ENCODE assay signal across 24 mouse cellular contexts in the genomic region with DNA sequence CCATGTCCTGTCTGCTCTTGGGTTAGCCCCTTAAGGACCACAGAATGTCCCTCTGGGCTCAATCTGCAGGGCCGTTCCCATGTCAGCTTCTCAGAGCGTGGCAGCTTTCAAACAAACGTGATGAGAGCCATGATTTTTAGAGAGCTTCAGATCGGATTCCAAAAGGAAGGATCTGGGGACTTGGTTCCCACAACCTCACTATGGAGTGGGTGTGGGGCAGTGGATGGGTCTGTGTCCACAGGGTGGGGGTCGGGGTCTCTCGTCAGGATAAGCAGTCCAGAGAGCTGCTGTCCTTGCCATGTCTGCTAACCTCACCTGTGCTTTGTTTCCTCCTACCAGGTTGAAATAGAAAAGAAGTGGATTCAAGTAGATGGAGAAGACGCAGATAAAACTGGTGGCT. TPM values are rescaled to one million over a fixed set of nuclear protein-coding genes. Genes with fewer than 3 reads are reported as not detected.
"Had no signal": no experiment of that assay in that cellular context is flagged by ENCODE, and none has a peak within 500 bp of the region (broad histone marks: within the 10 kb centered on the region; RNA-seq: fewer than 3 reads in every experiment).

No protein-coding gene starts in this region.

- DNase-seq: lung, adult 18-20 months; lung, embryonic 14.5 days; lung, postnatal 10 days; lung, postnatal 4 days; retina, postnatal 1 day; right cerebral cortex, adult 18-20 months; right cerebral cortex, postnatal 25 days; right cerebral cortex, postnatal 4 days; spleen, adult 18-20 months; thymus, adult 18-20 months; thymus, postnatal 14 days; thymus, postnatal 36 days had no signal

- H3K4me2 ChIP-seq: lung, embryonic 14.5 days; midbrain, embryonic 13.5 days; midbrain, embryonic 15.5 days; neural tube, embryonic 13.5 days; neural tube, embryonic 15.5 days had no signal

- ATAC-seq: midbrain, embryonic 13.5 days; midbrain, embryonic 15.5 days had no signal

- H3K4me3 ChIP-seq: midbrain, embryonic 10.5 days; midbrain, embryonic 13.5 days; midbrain, embryonic 15.5 days; myocyte; neural tube, embryonic 13.5 days; neural tube, embryonic 15.5 days had no signal

- H3K27me3 ChIP-seq: midbrain, embryonic 13.5 days; midbrain, embryonic 15.5 days; neural tube, embryonic 13.5 days; neural tube, embryonic 15.5 days had no signal

- H3K27ac ChIP-seq: liver, embryonic 14.5 days; midbrain, embryonic 10.5 days; midbrain, embryonic 13.5 days; midbrain, embryonic 15.5 days; neural tube, embryonic 13.5 days; neural tube, embryonic 15.5 days had no signal

- H3K4me1 ChIP-seq: midbrain, embryonic 10.5 days; midbrain, embryonic 13.5 days; midbrain, embryonic 15.5 days; neural tube, embryonic 13.5 days had no signal

- H3K36me3 ChIP-seq: midbrain, embryonic 13.5 days; midbrain, embryonic 15.5 days; neural tube, embryonic 13.5 days; neural tube, embryonic 15.5 days had no signal

- H3K9me3 ChIP-seq: midbrain, embryonic 10.5 days; midbrain, embryonic 13.5 days; midbrain, embryonic 15.5 days; neural tube, embryonic 13.5 days; neural tube, embryonic 15.5 days had no signal

- H3K9ac ChIP-seq: liver, embryonic 14.5 days; lung, embryonic 14.5 days; midbrain, embryonic 13.5 days; midbrain, embryonic 15.5 days; neural tube, embryonic 13.5 days; neural tube, embryonic 15.5 days had no signal

RNA-seq across cellular contexts. Expression of gene Gtf2a1l, which starts 23.6 kb away (rescaled TPM):
- total RNA-seq: megakaryocyte, adult 5-6 weeks; megakaryocyte-erythroid progenitor cell, adult 5-6 weeks had no signal
- polyA plus RNA-seq: liver, embryonic 14.5 days; liver, embryonic 16.5 days; lung, embryonic 14.5 days; myocyte; neural tube, embryonic 13.5 days; small intestine, adult 2 months; thymus, postnatal 0 days had no signal

RNA-seq across cellular contexts. Expression of gene Ston1, which starts 47.4 kb away (rescaled TPM):
- total RNA-seq: megakaryocyte, adult 5-6 weeks had no signal
